Mouse (Mus musculus) retina, postnatal 7 days (tissue): ENCODE data around the gene C1qtnf9.

Experiments
- DNase-seq: peaks from one replicate; pipeline ENCODE4 v3.0.0-alpha.2; 2012; ENCODE audit warnings: low read depth, low spot score

Gene C1qtnf9

GRCm38 (mm10) chr14:60767884-60768283, at the start of gene C1qtnf9:
TSS of gene C1qtnf9 (plus strand) at chr14:60768134.
- DNase-seq = no peak

- DNase-seq = no peak
These were observed 46.6 kb upstream of the C1qtnf9 start for GRCm38 (mm10) chr14:60721304-60721703.

- DNase-seq = no peak
These were observed 46.0 kb upstream of the C1qtnf9 start for GRCm38 (mm10) chr14:60721938-60722337.

GRCm38 (mm10) chr14:60726091-60726490, 41.8 kb upstream of the C1qtnf9 start:
- peak; percentile 31 for DNase-seq

GRCm38 (mm10) chr14:60727130-60727529, 40.8 kb upstream of the C1qtnf9 start:
- no peak for DNase-seq

- DNase-seq = no peak
These were observed 35.9 kb upstream of the C1qtnf9 start for GRCm38 (mm10) chr14:60732081-60732480.

- DNase-seq = no peak
These were observed 35.1 kb upstream of the C1qtnf9 start for GRCm38 (mm10) chr14:60732787-60733186.

GRCm38 (mm10) chr14:60733706-60734105, 34.2 kb upstream of the C1qtnf9 start:
- no peak for DNase-seq

- no peak for DNase-seq
These were observed 32.7 kb upstream of the C1qtnf9 start for GRCm38 (mm10) chr14:60735206-60735605.

GRCm38 (mm10) chr14:60735848-60736547, 31.9 kb upstream of the C1qtnf9 start:
- DNase-seq = no peak

GRCm38 (mm10) chr14:60736591-60737192, 31.2 kb upstream of the C1qtnf9 start:
- no peak for DNase-seq

- DNase-seq = no peak
These were observed 30.7 kb upstream of the C1qtnf9 start for GRCm38 (mm10) chr14:60737202-60737611.

- DNase-seq = no peak
These were observed 29.4 kb upstream of the C1qtnf9 start for GRCm38 (mm10) chr14:60738434-60738938.

- DNase-seq = no peak
These were observed 28.8 kb upstream of the C1qtnf9 start for GRCm38 (mm10) chr14:60739155-60739554.

GRCm38 (mm10) chr14:60739616-60740015, 28.3 kb upstream of the C1qtnf9 start:
- no peak for DNase-seq

GRCm38 (mm10) chr14:60740507-60740906, 27.4 kb upstream of the C1qtnf9 start:
- DNase-seq = no peak

- DNase-seq = no peak
These were observed 26.9 kb upstream of the C1qtnf9 start for GRCm38 (mm10) chr14:60741033-60741432.

- no peak for DNase-seq
These were observed 26.4 kb upstream of the C1qtnf9 start for GRCm38 (mm10) chr14:60741490-60741981.

GRCm38 (mm10) chr14:60743681-60744080, 24.3 kb upstream of the C1qtnf9 start:
- DNase-seq = no peak

- DNase-seq = no peak
These were observed 22.7 kb upstream of the C1qtnf9 start for GRCm38 (mm10) chr14:60745201-60745600.

GRCm38 (mm10) chr14:60746141-60746540, 21.8 kb upstream of the C1qtnf9 start:
- no peak for DNase-seq

- no peak for DNase-seq
These were observed 20.6 kb upstream of the C1qtnf9 start for GRCm38 (mm10) chr14:60747154-60747870.
